Mouse (Mus musculus) fat pad, adult 2 months (tissue): ENCODE measurements around the gene Sema4d.

Experiments used
- DNase-seq: peaks from one replicate; pipeline ENCODE4 v3.0.0-alpha.2; 2011; ENCODE audit warnings: low read depth, low spot score; ENCODE audit errors: extremely low read depth

The Sema4d gene

DNA sequence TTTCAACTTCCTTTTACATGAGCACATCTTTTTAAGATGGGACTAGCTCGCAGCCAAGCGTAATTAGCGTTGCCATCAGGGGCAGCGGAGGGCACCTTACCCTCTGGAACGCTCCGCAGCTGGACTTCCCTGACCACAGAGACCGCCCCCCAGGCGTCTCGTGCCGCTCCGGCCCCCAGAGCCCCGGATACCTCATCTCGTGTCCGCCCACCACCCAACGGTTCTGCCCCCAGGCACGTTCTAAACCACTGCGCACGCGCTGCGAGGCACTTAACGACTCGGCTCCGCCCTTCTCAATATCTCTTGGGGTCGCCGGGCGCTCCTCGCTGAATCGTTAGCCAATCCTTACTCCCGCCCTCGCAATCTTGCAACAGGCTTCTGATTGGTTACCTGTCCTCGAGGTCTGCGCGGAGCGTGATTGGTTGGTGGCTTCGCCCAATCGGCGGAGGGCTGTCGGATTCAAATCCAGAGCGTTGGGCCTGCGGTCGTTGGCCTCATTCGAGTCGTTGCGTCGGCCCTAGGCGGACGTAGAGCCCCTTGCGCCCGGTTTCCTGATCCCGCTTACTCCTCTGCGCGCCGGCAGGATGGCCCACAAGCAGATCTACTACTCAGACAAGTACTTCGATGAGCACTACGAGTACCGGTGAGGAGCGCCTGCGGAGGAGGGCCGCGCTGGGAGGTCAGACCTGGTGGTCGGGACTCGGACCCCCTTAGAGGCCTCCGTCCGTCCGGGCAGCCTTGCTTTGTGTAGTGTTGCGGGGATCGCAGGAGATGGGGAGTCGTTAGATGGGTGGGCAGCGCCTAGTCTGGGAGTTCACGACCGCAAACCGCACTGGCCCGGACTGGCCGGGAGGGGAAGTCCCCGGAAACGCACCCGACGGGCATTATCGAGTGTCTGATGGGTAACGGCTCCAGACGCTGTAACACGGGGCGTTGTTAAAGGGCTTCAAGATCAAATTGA, 148.4 kb downstream of the Sema4d start, which contains the start of gene Cks2:
TSS of gene Cks2 (plus strand) at position 404 of the 961 bp plus-strand sequence.
- peak; percentile 82 for DNase-seq

DNA sequence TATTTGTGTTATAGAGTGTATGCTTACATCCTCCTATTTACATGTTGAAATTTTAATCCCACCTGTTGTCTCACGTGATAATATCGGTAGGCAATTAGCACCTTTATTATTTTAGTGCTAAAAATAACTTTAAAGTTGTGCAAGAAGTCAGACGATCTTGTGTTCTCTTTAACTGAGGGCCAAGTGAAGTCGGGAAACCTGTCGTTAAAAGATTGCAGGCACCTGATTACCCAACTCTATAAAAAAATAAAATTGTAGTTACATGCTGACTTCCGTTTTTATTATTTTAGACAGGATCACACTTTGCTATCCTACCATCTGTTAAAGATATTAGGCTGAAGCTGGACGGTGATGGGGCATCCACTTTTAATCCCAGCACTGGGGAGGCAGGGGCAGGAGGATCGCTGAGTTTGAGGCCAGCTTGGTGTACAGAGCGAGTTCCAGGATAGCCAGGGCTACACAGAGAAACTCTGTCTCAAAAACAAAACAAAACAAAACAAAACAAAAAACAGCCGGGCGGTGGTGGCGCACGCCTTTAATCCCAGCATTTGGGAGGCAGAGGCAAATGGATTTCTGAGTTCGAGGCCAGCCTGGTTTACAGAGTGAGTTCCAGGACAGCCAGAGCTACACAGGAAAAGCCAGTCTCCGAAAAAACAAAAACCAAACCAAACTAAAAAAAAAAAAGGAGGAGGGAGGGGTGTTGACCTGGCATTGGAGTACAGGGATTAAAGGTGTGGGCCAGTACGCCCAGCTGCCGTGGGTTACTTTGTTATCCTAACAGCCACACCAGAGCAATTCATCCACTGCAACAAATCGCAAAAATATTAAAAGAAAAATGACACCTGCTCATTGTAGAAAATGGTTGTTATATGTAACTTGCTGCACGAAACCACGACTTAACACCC, 149.4 kb downstream of the Sema4d start:
- no peak for DNase-seq

DNA sequence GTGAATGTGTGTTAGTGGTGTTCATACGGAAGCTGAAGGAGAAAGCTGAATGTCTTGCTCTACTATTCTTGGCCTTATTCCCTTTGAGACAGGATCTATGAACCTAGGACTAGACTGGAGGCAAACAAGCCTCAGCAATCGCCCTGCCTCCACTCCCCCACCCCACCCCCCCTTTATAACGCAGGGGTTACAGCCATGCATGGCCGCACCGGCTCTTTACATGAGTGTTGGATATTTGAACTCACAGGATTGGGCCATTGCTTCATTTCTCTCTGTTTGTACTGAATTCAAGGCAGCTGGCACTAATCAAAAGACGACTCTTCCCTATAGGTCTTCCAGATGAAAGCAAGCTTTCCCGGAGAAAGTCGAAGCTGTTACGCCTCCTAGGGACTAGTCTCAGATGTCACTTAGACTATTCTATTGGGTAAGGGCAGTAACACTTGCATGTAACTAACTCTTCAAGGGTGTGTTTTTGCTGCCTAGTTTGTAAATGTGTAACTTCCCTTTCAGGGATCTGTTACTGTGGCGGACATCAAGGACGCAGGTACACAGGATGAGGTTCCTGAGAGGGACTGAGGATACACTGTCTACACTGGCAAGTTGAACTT, 151.3 kb downstream of the Sema4d start:
- DNase-seq, result no peak

DNA sequence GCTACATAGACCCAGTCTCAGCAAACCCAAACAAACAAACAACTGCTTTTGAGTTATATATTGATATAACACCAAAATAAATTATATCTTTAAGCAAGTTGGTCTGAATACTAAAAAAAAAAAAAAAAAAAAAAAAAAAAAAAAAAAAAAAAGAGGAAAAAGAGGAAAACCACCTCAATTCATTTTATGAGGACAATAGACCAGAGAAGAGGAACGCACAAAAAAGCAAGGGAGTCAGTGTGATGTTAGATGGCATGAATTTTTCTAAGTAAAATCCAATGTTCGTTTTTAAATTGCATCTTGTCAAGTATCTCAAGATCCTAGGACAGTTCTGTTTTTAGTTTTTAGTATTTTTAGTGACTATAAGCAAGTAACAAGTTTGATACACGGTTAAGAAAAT, 152.1 kb downstream of the Sema4d start:
- DNase-seq, result no peak

DNA sequence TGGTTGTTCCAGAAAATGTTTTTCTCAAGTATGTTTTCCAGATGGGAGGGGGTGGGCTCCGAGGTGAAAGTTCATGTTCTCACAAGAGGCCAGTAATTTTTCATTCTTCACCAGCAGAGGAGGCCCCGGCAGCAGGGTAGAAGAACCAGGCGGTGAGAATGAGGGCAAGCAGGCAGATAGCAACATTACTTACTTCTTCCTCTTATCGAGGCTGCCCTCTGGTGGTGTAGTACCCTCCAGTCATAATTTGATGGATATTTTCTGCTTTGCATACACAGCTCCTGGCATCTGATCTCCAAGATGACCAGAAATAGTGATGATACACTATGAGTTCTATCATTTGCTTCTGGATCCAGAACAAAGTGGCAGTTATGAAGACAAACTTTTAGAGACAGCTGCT, 154.6 kb downstream of the Sema4d start:
- no peak for DNase-seq
